Mouse (Mus musculus): ENCODE measurements at regions not wholly inside any gene's neighbourhood (a gene's known extent, or its start where the extent isn't known, plus 50 kb on each side); places are given as distances from the start of the nearest gene placed in this dataset.

DNA sequence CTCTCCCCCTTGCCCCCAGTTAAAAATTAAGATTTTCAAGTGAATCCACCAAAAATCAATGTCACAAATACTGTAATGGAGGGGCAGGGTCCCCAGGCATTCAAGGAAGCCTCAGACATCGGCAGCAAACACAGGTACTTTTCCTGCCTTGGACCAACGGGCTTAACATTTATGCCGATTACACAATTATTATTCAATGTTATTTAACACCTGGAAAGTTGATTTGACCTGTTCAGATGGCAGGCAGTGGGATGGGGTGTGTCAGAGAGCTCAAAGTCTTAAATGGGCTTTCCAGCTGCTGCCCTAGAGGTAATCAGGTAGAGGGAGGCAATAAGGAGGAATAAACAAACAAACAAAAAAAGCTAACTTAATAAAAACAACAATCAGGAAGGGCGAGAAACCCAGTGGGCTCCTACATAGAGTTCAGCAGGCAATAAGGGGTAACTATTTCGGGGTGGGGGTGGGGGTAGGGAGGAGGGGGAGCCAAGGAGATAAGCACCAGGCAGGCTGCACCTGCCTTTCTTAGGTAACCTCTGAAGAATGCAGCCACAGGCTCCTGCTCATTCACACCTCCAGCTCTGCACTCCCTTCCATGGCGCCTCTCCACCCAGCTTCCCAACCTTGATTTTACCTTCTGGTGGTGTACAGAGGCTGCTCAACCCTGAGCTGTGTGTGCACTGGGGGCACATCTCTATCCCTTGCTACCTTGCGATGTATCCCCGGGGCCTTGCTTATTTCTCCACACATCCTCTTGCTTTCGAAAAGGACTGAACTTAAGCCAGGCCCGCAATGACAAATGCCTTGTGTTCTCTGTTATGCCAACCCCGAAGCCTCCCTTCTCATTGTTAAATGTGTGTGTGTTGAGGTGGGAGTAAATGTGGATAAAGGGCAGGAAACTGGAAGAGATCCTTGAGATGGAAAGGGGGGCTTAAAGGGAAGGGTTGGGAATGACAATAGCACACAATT, 168.9 kb upstream of the Id2 start:
- TF ChIP-seq GATA1 (IDR thresholded peaks at IDR 0.05; ENCODE audit: borderline replicate concordance, low read length) = no peak
- no peak for TF ChIP-seq FLI1 (IDR thresholded peaks at IDR 0.05; ENCODE audit: low read length)

All from megakaryocyte, embryonic 14.5 days (primary cell).